Mouse (Mus musculus) large intestine, adult 2 months (tissue): ENCODE measurements around the gene Cpne4. TPM values are rescaled to one million over a fixed set of nuclear protein-coding genes. Genes with fewer than 3 reads are reported as not detected.

Source experiments
- DNase-seq: peaks from one replicate; pipeline ENCODE4 v3.0.0-alpha.2; 2012; ENCODE audit warnings: low read depth, low spot score
- WGBS: fragments of 180-500 bp; shearing (Covaris S2); methylation state at CpG from one replicate; pipeline ENCODE4 v1.1.7; 2018; 5-methylcytosine and 5-hydroxymethylcytosine counted together
- polyA plus RNA-seq: library from polyadenylated mRNA; depleted of rRNA; stranded (reverse); fragments of >200 nt; gene quantifications from 2 replicates; pipeline ENCODE4 v1.2.3, GENCODE M21; 2012

Gene Cpne4
- polyA plus RNA-seq, 1 experiment = 0.24 TPM

GRCm38 (mm10) chr9:104998225-104998624, 451.1 kb downstream of the Cpne4 start:
- 50% methylated on average over 1 of the region's 1 CpGs for WGBS
- no peak for DNase-seq

- 34% methylated on average over 2 of the region's 2 CpGs for WGBS
- DNase-seq = no peak
Observed at GRCm38 (mm10) chr9:105010721-105011120, 463.6 kb downstream of the Cpne4 start.

- no peak for DNase-seq
- WGBS = 86% methylated on average over 7 of the region's 7 CpGs
Observed at GRCm38 (mm10) chr9:105018186-105018585, 471.1 kb downstream of the Cpne4 start.

GRCm38 (mm10) chr9:105028311-105028710, 481.2 kb downstream of the Cpne4 start:
- WGBS = 70% methylated on average over 3 of the region's 3 CpGs
- DNase-seq = no peak

DNA sequence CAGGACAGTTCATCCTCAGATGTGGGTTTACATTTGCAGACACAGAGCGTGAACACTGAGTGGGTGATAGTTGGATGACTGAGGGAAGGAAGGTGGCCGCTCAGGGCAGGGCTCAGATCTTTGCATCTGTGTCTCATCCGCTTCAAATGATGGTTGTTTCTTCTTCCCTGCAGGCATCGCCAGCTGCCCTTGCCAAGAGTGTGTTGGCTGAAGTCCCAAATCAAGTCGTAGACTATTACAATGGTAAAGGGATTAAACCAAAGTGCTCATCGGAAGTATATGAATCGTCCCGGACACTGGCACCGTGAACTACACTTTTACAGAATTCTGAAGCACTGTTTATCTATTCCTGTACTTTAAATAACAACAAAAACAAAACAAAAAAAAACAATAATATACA, 485.5 kb downstream of the Cpne4 start:
- no peak for DNase-seq

DNA sequence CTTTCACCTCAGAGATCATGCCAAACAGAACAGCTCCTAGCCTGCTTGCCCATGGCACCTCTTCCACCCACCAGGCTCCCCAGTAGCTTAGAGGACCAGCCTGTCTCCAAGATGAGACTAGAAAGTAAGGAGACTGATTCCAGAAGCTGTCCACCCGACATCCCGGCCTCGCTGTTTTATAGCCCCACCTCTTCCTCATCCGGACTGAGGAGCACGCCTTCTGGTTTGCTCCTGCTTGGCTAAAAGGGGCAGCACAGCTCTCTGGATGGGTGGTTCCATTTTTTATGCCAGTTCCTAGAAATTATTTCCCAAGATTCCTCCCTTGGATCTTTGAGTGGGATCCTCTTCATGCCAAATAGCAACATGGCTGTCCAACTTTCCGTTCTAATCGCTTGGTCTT, 486.6 kb downstream of the Cpne4 start:
- no peak for DNase-seq
- 82% methylated on average over 7 of the region's 7 CpGs for WGBS

More for the DNA sequence above, 485.5 kb downstream of the Cpne4 start:
- 80% methylated on average over 9 of the region's 9 CpGs for WGBS

- no peak for DNase-seq
- 66% methylated on average over 3 of the region's 3 CpGs for WGBS
Observed at GRCm38 (mm10) chr9:105037847-105038246, 490.8 kb downstream of the Cpne4 start.

DNA sequence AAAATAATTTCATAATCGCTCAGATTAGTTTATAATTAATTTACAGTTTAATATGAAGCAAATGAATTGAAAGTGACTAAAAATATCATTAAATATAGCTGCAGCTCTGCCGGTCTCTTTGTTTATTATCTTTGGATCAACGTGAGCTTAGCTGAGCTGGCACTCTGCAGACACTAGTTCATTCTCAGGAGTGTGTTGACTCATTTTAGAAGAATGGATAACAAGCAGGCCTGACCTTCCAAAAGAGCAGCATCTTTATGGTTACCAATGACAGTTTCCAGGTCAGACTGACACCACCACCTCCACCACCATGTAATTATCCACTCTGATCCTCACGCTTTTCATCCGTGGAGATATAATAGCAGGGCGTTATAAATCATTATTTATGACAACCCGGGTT, 498.9 kb downstream of the Cpne4 start:
- no peak for DNase-seq
- 70% methylated on average over 7 of the region's 7 CpGs for WGBS

- WGBS = 65% methylated on average over 10 of the region's 10 CpGs
- no peak for DNase-seq
Observed at GRCm38 (mm10) chr9:105048351-105048750, 501.3 kb downstream of the Cpne4 start.

DNA sequence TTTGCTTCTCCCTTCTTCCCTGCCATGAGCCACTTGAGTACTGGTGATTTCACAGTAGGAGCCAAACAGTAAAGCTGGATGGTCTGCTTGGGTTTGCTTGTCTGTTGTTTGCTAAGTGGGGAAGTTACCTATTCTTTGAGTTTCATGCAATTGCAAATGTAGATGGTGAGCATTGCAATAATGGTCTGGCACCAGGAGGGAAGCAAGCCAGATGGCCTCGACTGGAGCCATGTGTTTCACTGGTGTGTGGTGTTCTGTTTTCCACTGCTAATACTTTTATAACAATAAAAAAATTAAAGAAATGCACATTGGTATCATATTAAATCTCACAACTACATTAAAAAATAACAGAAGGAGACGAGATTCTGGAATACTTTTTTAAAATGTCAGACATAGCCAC, 502.6 kb downstream of the Cpne4 start:
- 33% methylated on average over 2 of the region's 2 CpGs for WGBS
- no peak for DNase-seq

DNA sequence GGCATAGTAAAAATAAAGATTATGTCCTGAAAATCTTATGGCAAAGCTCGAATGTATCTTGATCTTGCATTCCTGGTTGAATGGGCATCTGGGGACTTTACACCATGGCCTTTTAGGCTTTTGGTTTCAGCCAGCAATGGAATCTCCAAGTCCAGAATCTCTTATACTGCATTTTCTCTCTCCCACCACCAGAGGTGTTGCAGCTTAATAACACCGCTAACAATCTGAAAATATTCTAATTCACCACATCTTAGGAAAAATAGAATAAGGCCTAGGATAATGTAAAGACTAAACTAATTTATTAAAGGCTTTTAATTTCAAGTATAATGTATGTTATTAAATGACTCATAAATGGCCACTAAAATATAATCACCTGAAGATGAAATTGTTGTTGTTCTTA, 503.2 kb downstream of the Cpne4 start:
- DNase-seq = no peak
- 52% methylated on average over 2 of the region's 2 CpGs for WGBS

GRCm38 (mm10) chr9:105053147-105053557, 506.1 kb downstream of the Cpne4 start, which contains the start of gene Mrpl3:
TSS of gene Mrpl3 (plus strand) at chr9:105053239.
- WGBS = under 1% methylated on average over 31 of the region's 31 CpGs

DNA sequence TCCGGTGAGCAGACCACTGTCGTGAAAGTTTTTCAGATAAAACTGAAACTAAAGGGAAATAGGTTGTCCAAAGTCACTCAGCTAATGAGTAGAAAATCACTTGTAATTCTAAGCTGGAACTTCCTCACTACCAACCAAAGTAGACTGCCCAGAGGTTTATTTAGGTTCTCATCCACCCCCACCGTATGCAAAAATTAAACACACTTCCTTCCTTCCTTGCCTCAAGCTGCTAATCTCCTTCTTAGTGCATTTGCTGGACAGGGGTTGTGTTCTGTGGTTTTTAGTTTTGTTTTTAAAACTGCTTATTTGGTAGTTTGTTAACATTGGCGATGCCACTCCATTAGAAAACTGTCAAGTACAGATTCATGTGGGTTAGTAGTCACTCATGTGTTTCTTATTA, 506.7 kb downstream of the Cpne4 start:
- DNase-seq = no peak
- 26% methylated on average over 4 of the region's 4 CpGs for WGBS

More at GRCm38 (mm10) chr9:105053147-105053557, 506.1 kb downstream of the Cpne4 start, which contains the start of gene Mrpl3:
- DNase-seq = peak; percentile 47

GRCm38 (mm10) chr9:105069106-105069505, 522.0 kb downstream of the Cpne4 start:
- DNase-seq = no peak
- WGBS = 94% methylated on average over 10 of the region's 10 CpGs

- WGBS = 83% methylated on average over 4 of the region's 4 CpGs
- no peak for DNase-seq
Observed at GRCm38 (mm10) chr9:105072991-105073748, 526.1 kb downstream of the Cpne4 start.

DNA sequence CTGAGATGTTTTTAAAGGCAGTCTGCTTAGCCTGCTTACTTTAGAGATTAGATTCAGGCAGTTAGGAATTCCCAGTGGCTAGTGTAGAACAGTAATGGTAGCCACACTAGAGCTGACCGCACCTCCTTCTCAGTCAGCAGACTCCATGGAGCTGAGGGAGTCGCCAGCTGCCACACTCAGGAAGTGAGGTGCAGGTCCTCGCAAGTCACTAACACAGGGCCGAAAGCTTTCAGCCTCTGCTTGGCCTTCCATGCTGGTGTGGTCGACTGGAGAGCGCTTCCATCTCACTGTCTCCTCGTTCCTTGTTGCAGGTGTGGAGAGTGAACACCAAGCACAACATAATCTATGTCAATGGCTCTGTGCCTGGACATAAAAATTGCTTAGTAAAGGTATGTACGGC, 527.8 kb downstream of the Cpne4 start:
- DNase-seq = no peak
- WGBS = 89% methylated on average over 8 of the region's 8 CpGs

GRCm38 (mm10) chr9:105076756-105077424, 529.8 kb downstream of the Cpne4 start:
- 80% methylated on average over 13 of the region's 13 CpGs for WGBS
- DNase-seq = no peak

GRCm38 (mm10) chr9:105078460-105078859, 531.4 kb downstream of the Cpne4 start:
- DNase-seq = no peak
- WGBS = 90% methylated on average over 4 of the region's 4 CpGs

GRCm38 (mm10) chr9:105080246-105080645, 533.2 kb downstream of the Cpne4 start:
- 79% methylated on average over 3 of the region's 3 CpGs for WGBS
- DNase-seq = no peak
